Mouse (Mus musculus): ENCODE measurements around the gene Mydgf. TPM values are rescaled to one million over a fixed set of nuclear protein-coding genes. Genes with fewer than 3 reads are reported as not detected.

The Mydgf gene
- polyA plus RNA-seq, 3 experiments from 2014 or later = 53.3 to 65.6 (median 59.5) TPM

GRCm38 (mm10) chr17:56141702-56142605, 41.8 kb downstream of the Mydgf start:
- no peak for ATAC-seq

DNA sequence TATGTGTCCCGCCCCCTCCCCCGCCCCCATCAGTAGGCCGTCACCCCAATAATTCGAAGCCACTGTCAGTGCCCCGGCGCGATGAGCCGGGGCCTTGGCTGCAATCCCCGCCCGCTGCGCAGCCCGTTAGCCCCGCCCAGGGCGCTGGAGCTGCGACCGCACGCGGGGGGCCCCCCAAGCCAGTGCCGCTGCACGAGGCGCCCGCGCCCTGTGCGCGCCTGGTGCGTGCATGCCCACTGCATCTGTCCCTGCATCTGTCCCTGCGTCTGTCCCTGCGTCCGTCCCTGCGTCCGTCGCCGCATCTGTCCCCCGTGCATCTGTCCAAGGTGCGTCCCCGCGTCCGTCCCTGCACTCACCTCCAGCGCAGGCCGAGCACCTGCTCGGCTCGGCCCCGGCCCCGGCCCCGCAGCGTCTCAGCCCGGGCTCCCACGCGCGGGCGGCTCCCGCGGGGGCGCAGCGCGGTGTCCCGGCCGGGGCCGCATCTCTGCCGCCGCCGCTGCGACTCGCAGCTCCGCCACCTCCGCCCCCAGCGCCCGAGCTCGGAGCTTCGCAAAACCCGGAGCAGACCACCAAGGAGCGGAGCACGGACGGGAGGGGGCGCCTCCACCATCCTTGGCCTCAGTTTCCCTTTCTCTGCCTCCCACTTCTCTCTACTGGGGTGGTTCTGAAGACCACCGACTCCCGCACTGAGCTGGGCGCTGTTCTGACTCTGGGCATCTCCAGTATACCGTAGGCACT, 43.7 kb downstream of the Mydgf start, which contains the start of gene Sema6b:
Gene Sema6b, minus strand, starts transcription at position 486 of the 738 bp plus-strand sequence.
- peak; percentile 55 for ATAC-seq

GRCm38 (mm10) chr17:56139355-56139754, 44.4 kb downstream of the Mydgf start:
- no peak for ATAC-seq

- no peak for ATAC-seq
These were observed 45.7 kb downstream of the Mydgf start for GRCm38 (mm10) chr17:56137839-56138613.

DNA sequence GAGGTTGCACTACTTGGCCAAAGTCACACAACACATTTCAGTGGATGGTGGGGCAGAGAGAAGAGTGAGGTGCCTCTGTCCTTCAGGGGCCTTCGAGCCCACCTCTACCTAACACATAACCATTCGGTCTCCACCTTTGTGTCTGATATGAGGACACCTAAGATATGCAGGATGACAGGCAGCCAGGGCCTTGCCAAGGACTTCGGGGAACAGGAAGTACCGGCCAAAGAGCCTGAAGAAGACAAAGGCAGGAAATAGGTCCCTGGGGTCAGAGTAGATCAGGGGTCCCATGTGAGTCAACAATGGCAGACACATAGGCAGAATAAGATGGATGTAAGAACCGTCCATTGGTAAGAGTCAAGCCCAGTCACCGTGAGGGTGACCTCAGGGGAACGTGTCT, 47.2 kb downstream of the Mydgf start:
- ATAC-seq = no peak

- ATAC-seq = peak; percentile 73
These were observed 49.2 kb downstream of the Mydgf start for GRCm38 (mm10) chr17:56134463-56134971.

DNA sequence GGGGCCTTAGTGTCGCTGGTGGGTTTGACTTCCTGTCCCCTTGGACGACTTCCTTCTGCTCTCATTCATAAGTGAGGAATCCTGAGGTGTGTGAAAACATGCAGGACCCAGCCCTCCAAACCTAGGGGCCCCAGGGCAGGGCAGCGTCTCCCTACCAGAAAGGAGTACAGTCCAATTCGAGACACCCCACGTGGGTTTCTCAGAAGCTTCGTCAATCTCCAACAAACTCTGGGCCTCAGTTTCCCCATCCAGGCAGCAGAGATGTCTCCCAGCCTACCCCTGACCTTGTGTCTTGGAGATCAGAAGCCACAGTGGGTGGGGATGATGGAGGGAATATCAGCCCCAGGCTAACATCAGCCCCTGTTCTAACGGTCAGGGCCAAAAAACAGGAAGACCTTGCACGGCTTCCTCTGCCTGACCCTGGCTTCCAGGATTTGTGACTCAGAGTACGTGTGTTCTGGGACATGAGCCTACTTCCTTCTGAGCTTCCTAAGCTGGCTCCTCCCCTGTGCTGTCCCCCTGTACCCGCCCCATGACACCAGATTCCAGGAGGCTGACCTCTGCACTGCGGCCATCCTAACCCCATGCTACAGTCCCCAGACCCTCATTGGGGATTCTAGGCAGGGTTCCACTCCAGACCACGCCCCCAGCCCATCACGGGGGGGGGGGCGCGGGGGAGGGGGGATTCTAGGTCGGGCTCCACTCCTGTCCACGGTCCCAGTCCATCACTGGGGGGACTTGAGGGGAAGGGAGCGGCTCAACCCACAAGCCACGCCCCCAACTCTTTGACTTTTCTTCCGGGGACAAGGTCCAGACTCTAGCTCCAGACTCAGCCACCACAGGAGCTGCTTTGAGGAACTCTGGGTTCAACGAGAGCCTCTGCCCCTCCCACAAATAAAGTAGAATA, 50.0 kb downstream of the Mydgf start:
- ATAC-seq = peak; percentile 19

- ATAC-seq = peak; percentile 40
These were observed 51.1 kb downstream of the Mydgf start for GRCm38 (mm10) chr17:56132661-56133060.

DNA sequence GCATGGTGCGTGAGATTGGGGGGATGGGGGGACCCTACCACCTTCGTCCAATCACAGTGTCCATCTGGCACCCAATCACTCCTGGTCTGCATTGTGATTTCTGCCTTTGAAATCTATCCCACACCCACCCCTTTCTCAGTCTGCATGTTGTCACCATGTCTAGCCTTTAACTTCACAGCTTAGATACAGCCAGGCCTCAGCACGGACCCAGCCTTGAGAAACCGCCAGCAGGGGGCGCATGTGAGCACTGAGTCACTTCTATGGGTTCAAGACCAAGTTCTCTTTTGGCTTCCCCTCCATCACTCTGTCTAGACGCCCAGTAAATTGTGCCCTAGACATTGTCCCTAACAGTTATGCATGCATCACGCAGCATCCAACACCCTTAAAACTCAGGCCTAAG, 51.9 kb downstream of the Mydgf start:
- no peak for ATAC-seq

- no peak for ATAC-seq
These were observed 52.6 kb downstream of the Mydgf start for GRCm38 (mm10) chr17:56131136-56131535.

DNA sequence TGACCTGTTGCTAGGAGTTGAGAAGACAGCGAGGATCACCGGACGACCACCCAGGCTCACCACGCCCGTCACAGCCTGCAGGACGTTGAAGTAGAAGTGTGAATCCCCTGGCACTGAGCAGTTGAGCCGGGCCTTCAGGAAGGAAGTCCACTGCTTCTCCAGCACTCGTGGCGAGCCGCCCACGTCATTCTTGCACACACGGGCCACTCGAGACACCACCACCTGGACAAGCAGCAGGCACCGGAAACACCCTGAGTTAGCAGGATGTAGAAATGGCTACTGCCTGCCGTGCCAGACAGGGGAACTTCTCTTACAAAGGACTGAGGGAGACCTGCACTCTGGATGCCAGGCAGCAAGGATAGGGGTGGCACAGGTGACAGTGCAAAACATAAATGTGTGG, 55.5 kb downstream of the Mydgf start:
- no peak for ATAC-seq

DNA sequence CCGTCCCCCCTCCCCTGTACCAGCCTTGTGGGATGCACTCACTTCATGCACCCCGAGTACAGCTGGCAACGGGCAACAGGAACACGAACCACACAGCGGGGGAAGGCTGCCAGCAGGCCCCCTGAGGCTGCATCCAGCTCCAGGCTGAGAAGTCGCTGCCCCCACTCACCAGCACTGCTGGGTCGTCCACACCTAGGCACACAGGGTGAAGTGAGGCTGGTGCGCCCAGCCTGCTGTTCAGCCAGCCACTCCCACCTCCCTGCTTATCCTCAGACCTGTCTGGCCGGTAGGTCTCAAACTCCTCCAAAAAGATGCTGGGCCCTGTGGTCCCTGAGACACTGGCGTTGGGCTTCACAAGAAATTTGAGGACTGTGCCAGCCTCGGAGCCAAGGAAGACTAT, 57.5 kb downstream of the Mydgf start:
- ATAC-seq = no peak

Other genes with a start within 250 kb of the Mydgf start
- gene Zfp119b, start 234.4 kb downstream of the Mydgf start, polyA plus RNA-seq (2017; shearing (Covaris generic)) = 10 to 100 TPM in 2 of 3 experiments, 1 to 10 TPM in 1; 8.1 to 20.3 (median 17.7) TPM
- 10 to 100 TPM; 50.3 to 70.8 (median 50.4) TPM for gene Ebi3, start 231.3 kb downstream of the Mydgf start, polyA plus RNA-seq (2017; shearing (Covaris generic))
- 10 to 100 TPM; 25.6 to 36.5 (median 33.0) TPM for gene Yju2, start 224.8 kb downstream of the Mydgf start, polyA plus RNA-seq (2017; shearing (Covaris generic))
- under 1 TPM in 1 of 3 experiments, not detected in 2; 0.40 TPM for gene Shd, start 213.5 kb downstream of the Mydgf start, polyA plus RNA-seq (2017; shearing (Covaris generic))
- gene Fsd1, start 197.4 kb downstream of the Mydgf start, polyA plus RNA-seq (2017; shearing (Covaris generic)) = under 1 TPM in 1 of 3 experiments, not detected in 2; 0.98 TPM
- under 1 TPM in 1 of 3 experiments, not detected in 2; 0.30 TPM for gene Stap2, start 178.3 kb downstream of the Mydgf start, polyA plus RNA-seq (2017; shearing (Covaris generic))
- 10 to 100 TPM in 2 of 3 experiments, 1 to 10 TPM in 1; 8.3 to 24.2 (median 17.4) TPM for gene Mpnd, start 178.2 kb downstream of the Mydgf start, polyA plus RNA-seq (2017; shearing (Covaris generic))
- 10 to 100 TPM; 86.9 to 93.6 (median 91.6) TPM for gene Sh3gl1, start 147.3 kb downstream of the Mydgf start, polyA plus RNA-seq (2017; shearing (Covaris generic))
- gene Chaf1a, start 143.5 kb downstream of the Mydgf start, polyA plus RNA-seq (2017; shearing (Covaris generic)) = 1 to 10 TPM in 2 of 3 experiments, under 1 TPM in 1; 0.63 to 3.6 (median 1.3) TPM
- gene Ubxn6, start 108.9 kb downstream of the Mydgf start, polyA plus RNA-seq (2017; shearing (Covaris generic)) = 10 to 100 TPM; 28.7 to 41.6 (median 34.2) TPM
- 10 to 100 TPM; 32.5 to 58.6 (median 40.3) TPM for gene Hdgfl2, start 104.3 kb downstream of the Mydgf start, polyA plus RNA-seq (2017; shearing (Covaris generic))
- gene Plin4, start 74.1 kb downstream of the Mydgf start, polyA plus RNA-seq (2017; shearing (Covaris generic)) = under 1 TPM in 1 of 3 experiments, not detected in 2; 0.09 TPM
- under 1 TPM in 1 of 3 experiments, not detected in 2; 0.16 TPM for gene Plin5, start 66.3 kb downstream of the Mydgf start, polyA plus RNA-seq (2017; shearing (Covaris generic))
- gene Lrg1, start 61.9 kb downstream of the Mydgf start, polyA plus RNA-seq (2017; shearing (Covaris generic)) = not detected
- gene Sema6b, start 43.6 kb downstream of the Mydgf start, polyA plus RNA-seq (2017; shearing (Covaris generic)) = under 1 TPM in 1 of 3 experiments, not detected in 2; 0.13 TPM
- gene Tnfaip8l1, start 21.4 kb downstream of the Mydgf start, polyA plus RNA-seq (2017; shearing (Covaris generic)) = 10 to 100 TPM; 29.8 to 39.7 (median 37.9) TPM
- 10 to 100 TPM; 13.6 to 17.5 (median 14.5) TPM for gene Dpp9, start 35.0 kb upstream of the Mydgf start, polyA plus RNA-seq (2017; shearing (Covaris generic))
- gene Fem1a, start 72.9 kb upstream of the Mydgf start, polyA plus RNA-seq (2017; shearing (Covaris generic)) = 1 to 10 TPM; 4.9 to 6.2 (median 6.1) TPM
- 10 to 100 TPM in 1 of 3 experiments, 1 to 10 TPM in 2; 8.1 to 11.5 (median 8.7) TPM for gene Ticam1, start 92.9 kb upstream of the Mydgf start, polyA plus RNA-seq (2017; shearing (Covaris generic))
- 10 to 100 TPM; 25.6 to 28.7 (median 25.6) TPM for gene Plin3, start 109.0 kb upstream of the Mydgf start, polyA plus RNA-seq (2017; shearing (Covaris generic))
- not detected for gene Arrdc5, start 116.4 kb upstream of the Mydgf start, polyA plus RNA-seq (2017; shearing (Covaris generic))
- 10 to 100 TPM in 1 of 3 experiments, 1 to 10 TPM in 2; 7.1 to 60.4 (median 9.6) TPM for gene Uhrf1, start 119.4 kb upstream of the Mydgf start, polyA plus RNA-seq (2017; shearing (Covaris generic))
- 1 to 10 TPM; 3.2 to 8.4 (median 8.0) TPM for gene Kdm4b, start 142.1 kb upstream of the Mydgf start, polyA plus RNA-seq (2017; shearing (Covaris generic))